Mouse (Mus musculus) ES-E14 (cell line): ENCODE results near the gene Qpctl. TPM values are rescaled to one million over a fixed set of nuclear protein-coding genes. Genes with fewer than 3 reads are reported as not detected.

Experiments
- DNase-seq: peaks from one replicate; pipeline ENCODE4 v3.0.0-alpha.2; 2013; ENCODE audit warnings: low read depth, low spot score
- H3K27ac ChIP-seq: 2 replicates; pipeline ENCODE4 v1.5.1; 2012; ENCODE audit warnings: low read depth, mild to moderate bottlenecking, low read length, moderate library complexity, mixed read lengths; ENCODE audit not compliant: poor library complexity, insufficient read depth, severe bottlenecking
- H3K36me3 ChIP-seq: 2 replicates; pipeline ENCODE4 v1.6.1; 2012; ENCODE audit warnings: mild to moderate bottlenecking, low read length, moderate library complexity, mixed read lengths; ENCODE audit not compliant: control insufficient read depth, poor library complexity, insufficient read depth, severe bottlenecking
- H3K4me1 ChIP-seq, 2 experiments: fragments of 150-350 bp in 1 of 2; sonication (generic) in 1 of 2; 2 replicates each; pipeline ENCODE4 v1.6.1; 2012; ENCODE audit warnings: low read length in 2 of 2, mild to moderate bottlenecking in 1 of 2, mixed read lengths in 1 of 2; ENCODE audit not compliant: control insufficient read depth in 2 of 2, insufficient read depth in 2 of 2, poor library complexity in 1 of 2
- H3K4me3 ChIP-seq, 2 experiments: fragments of 150-350 bp in 1 of 2; sonication (generic) in 1 of 2; 2 replicates each; pipeline ENCODE4 v1.5.1; 2012; ENCODE audit warnings: low read length in 2 of 2, low read depth in 1 of 2, mild to moderate bottlenecking in 1 of 2, mixed read lengths in 1 of 2; ENCODE audit not compliant: insufficient read depth in 1 of 2, poor library complexity in 1 of 2, severe bottlenecking in 1 of 2
- H3K9ac ChIP-seq: 2 replicates; pipeline ENCODE4 v1.6.1; 2012; ENCODE audit warnings: low read depth, mild to moderate bottlenecking, low read length, mixed read lengths; ENCODE audit not compliant: poor library complexity, insufficient read depth, severe bottlenecking
- H3K9me3 ChIP-seq: fragments of 150-350 bp; sonication (generic); 2 replicates; pipeline ENCODE4 v1.6.1; 2012; ENCODE audit warnings: low read depth, mild to moderate bottlenecking, low read length; ENCODE audit not compliant: control insufficient read depth, insufficient read depth
- CHD2 ChIP-seq: IDR thresholded peaks from 2 replicates; pipeline ENCODE4 v1.6.1; 2014; ENCODE audit warnings: mild to moderate bottlenecking, low read depth, low read length, inconsistent platforms
- HCFC1 ChIP-seq: IDR thresholded peaks from 2 replicates; pipeline ENCODE4 v1.6.1; 2012; ENCODE audit warnings: low read length, inconsistent platforms, borderline replicate concordance; ENCODE audit not compliant: insufficient read depth
- MAFK ChIP-seq: IDR thresholded peaks from 2 replicates; pipeline ENCODE4 v1.6.1; 2014; ENCODE audit warnings: mild to moderate bottlenecking, low read depth, low read length, inconsistent platforms; ENCODE audit not compliant: insufficient read depth
- ZC3H11A ChIP-seq: IDR thresholded peaks from 2 replicates; pipeline ENCODE4 v1.6.1; 2012; ENCODE audit warnings: low read depth, mild to moderate bottlenecking, inconsistent platforms, low read length, borderline replicate concordance
- ZNF384 ChIP-seq: IDR thresholded peaks from 2 replicates; pipeline ENCODE4 v1.6.1; 2012; ENCODE audit warnings: low read depth, low read length, inconsistent platforms
- in situ Hi-C, 2 experiments: fragments of 600-800 bp; cut with MboI; formaldehyde crosslinking; loops; one replicate each; pipeline ENCODE4 v1.15.1; 2025; ENCODE audit warnings: low sequenced_read_pairs in 2 of 2, inconsistent platforms in 1 of 2; ENCODE audit not compliant: unreplicated experiment in 2 of 2
- total RNA-seq: library from RNA; depleted of rRNA; stranded (reverse); fragments of 300-350 nt; gene quantifications from 2 replicates; pipeline ENCODE4 v1.2.3, GENCODE M21; 2012

Qpctl gene
- total RNA-seq, 1 experiment: 8.1 TPM

DNA sequence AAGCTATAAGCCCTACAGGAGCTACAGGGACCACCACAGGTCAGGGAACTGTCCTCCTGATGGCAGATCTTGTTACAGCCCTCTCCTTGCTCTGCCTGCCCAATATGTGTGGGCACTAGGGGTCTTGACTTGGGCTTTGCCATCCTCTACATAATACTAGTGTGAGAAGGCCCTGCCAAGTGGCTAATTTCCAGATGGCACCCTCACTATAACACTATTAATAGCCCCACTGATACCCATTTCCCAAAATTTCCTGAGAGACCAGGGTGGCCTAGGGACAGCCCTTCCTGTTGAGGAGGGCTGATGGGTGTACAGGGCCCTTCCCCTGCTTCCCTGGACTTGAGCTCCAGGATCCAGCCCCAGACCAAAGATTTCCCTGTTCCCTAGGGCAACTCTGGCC is 51.2 kb downstream of the Qpctl start:
- no peaks in the 10 kb centered on the region for H3K9me3 ChIP-seq
- H3K4me1 ChIP-seq: peaks cover 2 to 10% of the 10 kb centered on the region in 2 experiments; a peak in 2 of 4 replicates
- no peak overlapping the region for H3K9ac ChIP-seq
- H3K36me3 ChIP-seq: no peaks in the 10 kb centered on the region
- no peak for TF ChIP-seq ZNF384
- TF ChIP-seq ZC3H11A: no peak
- no peak for TF ChIP-seq MAFK
- no peak for TF ChIP-seq CHD2
- TF ChIP-seq HCFC1: no peak
- in situ Hi-C loops: no loop called here
- H3K4me3 ChIP-seq: no peak overlapping the region
- DNase-seq: no peak
- H3K27ac ChIP-seq: no peak overlapping the region

GRCm38 (mm10) chr7:19097217-19097616 is 51.9 kb downstream of the Qpctl start:
- Histone ChIP-seq H3K27ac (no peak overlapping the region), H3K9me3 (no peaks in the 10 kb centered on the region), H3K4me3 (no peak overlapping the region), H3K36me3 (no peaks in the 10 kb centered on the region), H3K4me1 (peaks cover 2 to 10% of the 10 kb centered on the region in 2 experiments; a peak in 2 of 4 replicates), H3K9ac (no peak overlapping the region)
- TF ChIP-seq HCFC1 (no peak), ZC3H11A (no peak), ZNF384 (no peak), CHD2 (no peak), MAFK (no peak)
- in situ Hi-C loops: no loop called here
- DNase-seq: no peak

DNA sequence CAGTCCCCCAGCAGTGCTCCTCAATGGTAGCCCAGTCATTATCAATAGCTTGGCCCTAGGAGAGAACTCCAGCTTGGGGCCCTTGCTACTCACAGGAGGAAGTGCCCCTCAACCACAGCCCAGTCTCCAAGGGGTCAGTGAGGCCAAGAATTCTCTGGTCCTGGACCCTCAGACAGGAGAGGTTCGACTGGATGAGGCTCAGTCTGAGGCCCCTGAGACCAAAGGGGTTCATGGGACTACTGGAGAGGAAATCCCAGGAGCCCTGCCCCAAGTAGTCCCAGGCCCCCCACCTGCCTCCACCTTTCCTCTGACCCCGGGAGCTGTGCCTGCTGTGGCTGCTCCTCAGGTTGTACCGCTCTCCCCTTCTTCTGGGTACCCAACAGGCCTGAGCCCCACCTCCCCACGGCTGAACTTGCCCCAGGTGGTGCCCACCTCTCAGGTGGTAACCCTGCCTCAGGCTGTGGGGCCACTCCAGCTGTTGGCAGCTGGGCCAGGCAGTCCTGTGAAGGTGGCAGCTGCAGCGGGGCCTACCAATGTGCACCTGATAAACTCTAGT is 52.6 kb downstream of the Qpctl start:
- Histone ChIP-seq H3K9me3 (no peaks in the 10 kb centered on the region), H3K4me3 (peak overlapping the region; percentile 72 to 74; a peak in 1 of 4 replicates), H3K36me3 (no peaks in the 10 kb centered on the region), H3K27ac (no peak overlapping the region), H3K9ac (no peak overlapping the region), H3K4me1 (peaks cover 2 to 14% of the 10 kb centered on the region in 2 experiments; a peak in 2 of 4 replicates)
- TF ChIP-seq HCFC1 (no peak), MAFK (no peak), ZNF384 (no peak), ZC3H11A (no peak), CHD2 (no peak)
- no peak for DNase-seq
- in situ Hi-C loops: no loop called here

GRCm38 (mm10) chr7:19095751-19096110 is 53.4 kb downstream of the Qpctl start:
- no peak overlapping the region for H3K27ac ChIP-seq
- H3K36me3 ChIP-seq: no peaks in the 10 kb centered on the region
- TF ChIP-seq ZNF384: no peak
- no peak for TF ChIP-seq CHD2
- no peak for TF ChIP-seq MAFK
- no peak for TF ChIP-seq ZC3H11A
- peak overlapping the region; percentile 72 to 74 for H3K4me3 ChIP-seq
- no peaks in the 10 kb centered on the region for H3K9me3 ChIP-seq
- peak overlapping the region; percentile 21; the same call in 1 of the 2 replicates for H3K9ac ChIP-seq
- in situ Hi-C loops: no loop called here
- peak; percentile 47 for DNase-seq
- H3K4me1 ChIP-seq: peaks cover 2 to 14% of the 10 kb centered on the region in 2 experiments; a peak in 2 of 4 replicates

- Histone ChIP-seq H3K4me3 (peak overlapping the region; percentile 72 to 74), H3K9ac (peak overlapping the region; percentile 64), H3K4me1 (peaks cover 2 to 14% of the 10 kb centered on the region in 2 experiments; a peak in 2 of 4 replicates), H3K9me3 (no peaks in the 10 kb centered on the region), H3K36me3 (no peaks in the 10 kb centered on the region), H3K27ac (no peak overlapping the region)
- in situ Hi-C loops: no loop called here
- DNase-seq: no peak
- no peak for TF ChIP-seq HCFC1
- no peak for TF ChIP-seq ZC3H11A
- TF ChIP-seq ZNF384: no peak
- no peak for TF ChIP-seq MAFK
- no peak for TF ChIP-seq CHD2
Observed at GRCm38 (mm10) chr7:19094826-19095750, 54.0 kb downstream of the Qpctl start.
